ENCODE assay signal across 9 mouse cellular contexts in the genomic region with DNA sequence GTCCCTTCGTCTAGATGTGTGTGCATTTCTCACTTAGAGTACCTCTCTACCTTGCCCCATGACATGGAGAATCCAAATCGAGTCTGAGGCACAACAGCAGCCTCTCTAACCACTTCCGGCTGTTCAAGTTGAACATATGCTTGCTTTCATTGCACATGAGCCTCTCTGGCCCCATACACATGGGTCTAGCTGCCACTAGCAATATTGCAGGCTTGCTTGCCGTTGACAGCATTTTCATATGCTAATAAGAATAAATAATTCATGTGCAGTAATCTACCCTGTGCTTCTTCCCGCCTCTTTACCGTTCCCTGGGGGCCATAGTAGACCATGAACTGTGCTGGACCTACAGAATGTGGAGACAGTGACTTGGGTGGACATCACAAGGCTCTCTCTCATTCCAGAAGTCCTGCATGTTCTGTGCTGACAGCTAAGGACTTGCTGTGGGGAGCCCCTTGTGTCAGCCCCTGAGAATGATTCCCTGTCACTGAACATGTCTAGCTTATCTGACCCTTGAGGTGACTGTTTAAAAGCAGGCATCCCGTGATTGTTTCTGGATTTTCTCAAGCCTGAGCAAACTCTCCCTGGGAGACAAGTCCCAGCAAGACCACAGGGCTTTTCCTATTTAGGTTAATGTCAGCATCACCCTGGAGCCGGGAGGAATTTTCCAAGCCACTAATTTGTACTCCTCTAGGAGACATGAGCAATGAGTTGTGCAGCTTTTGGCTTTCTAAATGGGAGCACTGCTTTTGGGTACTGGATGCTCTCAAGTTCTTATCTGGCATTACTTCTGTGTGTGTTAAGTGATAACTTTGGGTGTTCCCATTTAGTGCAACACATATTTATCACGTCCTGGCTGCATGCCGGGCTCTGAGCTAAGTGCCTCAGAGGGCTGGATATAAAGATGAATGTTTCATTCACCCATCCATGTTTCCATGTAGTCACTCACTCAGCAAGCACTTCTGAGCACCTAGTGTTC.
DNase-seq lines count a peak whose midpoint lies in the region; ATAC-seq and TF ChIP-seq lines count a peak whose summit lies in the region.
"Had no signal": no experiment of that assay in that cellular context is flagged by ENCODE, and none has a peak within 500 bp of the region (broad histone marks: within the 10 kb centered on the region; RNA-seq: fewer than 3 reads in every experiment).

No protein-coding gene starts in this region.

- DNase-seq in liver, adult 2 months (ENCODE audit: extremely low read depth, low read depth, low spot score) = peak; percentile 15
- DNase-seq in liver, embryonic 11.5 days (ENCODE audit: low spot score) = no peak
- peak; percentile 2 for DNase-seq in embryo, embryonic 9.5 days (ENCODE audit: extremely low spot score)
- DNase-seq in T-cell, adult 2 months (ENCODE audit: low spot score) = no peak
- DNase-seq in adipocyte (ENCODE audit: low spot score) = no peak
- DNase-seq: kidney, postnatal 36 days had no signal

- no peak overlapping the region for H3K4me3 ChIP-seq in liver, adult 2 months (ENCODE audit: insufficient read depth, low read depth, low read length)
- H3K4me3 ChIP-seq in liver, embryonic 11.5 days (ENCODE audit: low read depth, low read length) = no peak overlapping the region
- H3K4me3 ChIP-seq in heart, embryonic 11.5 days (ENCODE audit: low read depth, low read length) = no peak overlapping the region
- H3K4me3 ChIP-seq in midbrain, embryonic 15.5 days = no peak overlapping the region
- H3K4me3 ChIP-seq: limb, embryonic 13.5 days had no signal

- ATAC-seq in liver, embryonic 11.5 days (replicated peaks; ENCODE audit: low FRiP score) = no peak; the same call in 1 of the 2 replicates
- ATAC-seq in heart, embryonic 11.5 days (replicated peaks; ENCODE audit: insufficient number of reproducible peaks, low FRiP score, low TSS enrichment) = peak; percentile 72
- ATAC-seq in midbrain, embryonic 15.5 days (replicated peaks) = 0 out of 2 replicates have a peak, but pooled peaks have one; percentile 14

- no peaks in the 10 kb centered on the region for H3K36me3 ChIP-seq in liver, adult 2 months (ENCODE audit: control insufficient read depth, insufficient read depth, low read length)
- no peaks in the 10 kb centered on the region for H3K36me3 ChIP-seq in liver, embryonic 11.5 days (ENCODE audit: control insufficient read depth, insufficient read depth, low read length)
- H3K36me3 ChIP-seq in heart, embryonic 11.5 days (ENCODE audit: control insufficient read depth, insufficient read depth, low read length) = no peaks in the 10 kb centered on the region
- no peaks in the 10 kb centered on the region for H3K36me3 ChIP-seq in midbrain, embryonic 15.5 days (replicated peaks)
- H3K36me3 ChIP-seq: limb, embryonic 13.5 days had no signal

- no peak overlapping the region for H3K9ac ChIP-seq in liver, adult 2 months (ENCODE audit: low read depth, low read length)
- no peak overlapping the region for H3K9ac ChIP-seq in liver, embryonic 11.5 days (ENCODE audit: low read depth, low read length)
- H3K9ac ChIP-seq in heart, embryonic 11.5 days (ENCODE audit: low read depth, low read length) = no peak overlapping the region
- no peak overlapping the region for H3K9ac ChIP-seq in midbrain, embryonic 15.5 days
- H3K9ac ChIP-seq: limb, embryonic 13.5 days had no signal

- no peak overlapping the region for H3K27ac ChIP-seq in liver, adult 2 months (replicated peaks; ENCODE audit: insufficient read depth, low read depth, low read length)
- no peak overlapping the region for H3K27ac ChIP-seq in liver, embryonic 11.5 days (ENCODE audit: low read depth, low read length)
- peak overlapping the region; percentile 32; the same call in 1 of the 2 replicates for H3K27ac ChIP-seq in heart, embryonic 11.5 days (ENCODE audit: low read depth, low read length)
- H3K27ac ChIP-seq in midbrain, embryonic 15.5 days = no peak overlapping the region
- H3K27ac ChIP-seq: limb, embryonic 13.5 days had no signal

- H3K4me1 ChIP-seq in liver, adult 2 months (ENCODE audit: control insufficient read depth, insufficient read depth, low read length) = no peaks in the 10 kb centered on the region
- no peaks in the 10 kb centered on the region for H3K4me1 ChIP-seq in liver, embryonic 11.5 days (replicated peaks; ENCODE audit: control insufficient read depth, insufficient read depth, low read length)
- peaks cover 14% of the 10 kb centered on the region for H3K4me1 ChIP-seq in heart, embryonic 11.5 days (ENCODE audit: control insufficient read depth, insufficient read depth, low read length)
- peaks cover 7% of the 10 kb centered on the region for H3K4me1 ChIP-seq in midbrain, embryonic 15.5 days
- H3K4me1 ChIP-seq: limb, embryonic 13.5 days had no signal

- no peak for TF ChIP-seq POLR2A in liver, adult 2 months (IDR thresholded peaks at IDR 0.05; ENCODE audit: extremely low read depth, insufficient read depth, low read length)

- WGBS in liver, adult 2 months = 62% methylated on average over 10 of the region's 10 CpGs
- WGBS in liver, embryonic 11.5 days = 56% methylated on average over 10 of the region's 10 CpGs
- 37% methylated on average over 10 of the region's 10 CpGs for WGBS in heart, embryonic 11.5 days (ENCODE audit: insufficient replicate concordance)
- 32% methylated on average over 10 of the region's 10 CpGs for WGBS in midbrain, embryonic 15.5 days

- no peaks in the 10 kb centered on the region for H3K9me3 ChIP-seq in liver, embryonic 11.5 days (ENCODE audit: control insufficient read depth, low read length)
- H3K9me3 ChIP-seq in heart, embryonic 11.5 days (replicated peaks; ENCODE audit: control insufficient read depth, low read length) = no peaks in the 10 kb centered on the region
- no peaks in the 10 kb centered on the region for H3K9me3 ChIP-seq in midbrain, embryonic 15.5 days
- H3K9me3 ChIP-seq: limb, embryonic 13.5 days had no signal

- H3K79me2 ChIP-seq in liver, adult 2 months (ENCODE audit: control insufficient read depth, insufficient read depth, low read length) = no peaks in the 10 kb centered on the region

- H3K27me3 ChIP-seq in liver, adult 2 months (ENCODE audit: control insufficient read depth, insufficient read depth, low read length) = no peaks in the 10 kb centered on the region
- H3K27me3 ChIP-seq in liver, embryonic 11.5 days (replicated peaks; ENCODE audit: control insufficient read depth, insufficient read depth, low read length) = no peaks in the 10 kb centered on the region
- H3K27me3 ChIP-seq in heart, embryonic 11.5 days (ENCODE audit: control insufficient read depth, insufficient read depth, low read length) = peaks cover 17% of the 10 kb centered on the region
- no peaks in the 10 kb centered on the region for H3K27me3 ChIP-seq in midbrain, embryonic 15.5 days (replicated peaks)

- no peak for TF ChIP-seq CTCF in liver, adult 2 months (IDR thresholded peaks at IDR 0.05; ENCODE audit: low read depth, low read length)

- H3K4me2 ChIP-seq in liver, embryonic 11.5 days = no peak overlapping the region
- peak overlapping the region; percentile 25; the same call in 1 of the 2 replicates for H3K4me2 ChIP-seq in heart, embryonic 11.5 days
- no peak overlapping the region for H3K4me2 ChIP-seq in midbrain, embryonic 15.5 days
- H3K4me2 ChIP-seq: limb, embryonic 13.5 days had no signal

Comparison
In these comparisons a context has a peak if more than half of its experiments do, and no peak if none do; other contexts are left out.
1. DNase-seq: peak in liver, adult 2 months (single experiment) and embryo, embryonic 9.5 days (single experiment); none in liver, embryonic 11.5 days (single experiment), T-cell, adult 2 months (single experiment) and adipocyte (single experiment).